Mouse (Mus musculus): ENCODE data around the gene Ttll9. TPM values are rescaled to one million over a fixed set of nuclear protein-coding genes. Genes with fewer than 3 reads are reported as not detected.
A peak's percentile ranks its signal among the peaks of the same experiment; 100 is the strongest.

Ttll9 gene
- polyA plus RNA-seq, 1 experiment from 2014 or later = 0.65 TPM

DNA sequence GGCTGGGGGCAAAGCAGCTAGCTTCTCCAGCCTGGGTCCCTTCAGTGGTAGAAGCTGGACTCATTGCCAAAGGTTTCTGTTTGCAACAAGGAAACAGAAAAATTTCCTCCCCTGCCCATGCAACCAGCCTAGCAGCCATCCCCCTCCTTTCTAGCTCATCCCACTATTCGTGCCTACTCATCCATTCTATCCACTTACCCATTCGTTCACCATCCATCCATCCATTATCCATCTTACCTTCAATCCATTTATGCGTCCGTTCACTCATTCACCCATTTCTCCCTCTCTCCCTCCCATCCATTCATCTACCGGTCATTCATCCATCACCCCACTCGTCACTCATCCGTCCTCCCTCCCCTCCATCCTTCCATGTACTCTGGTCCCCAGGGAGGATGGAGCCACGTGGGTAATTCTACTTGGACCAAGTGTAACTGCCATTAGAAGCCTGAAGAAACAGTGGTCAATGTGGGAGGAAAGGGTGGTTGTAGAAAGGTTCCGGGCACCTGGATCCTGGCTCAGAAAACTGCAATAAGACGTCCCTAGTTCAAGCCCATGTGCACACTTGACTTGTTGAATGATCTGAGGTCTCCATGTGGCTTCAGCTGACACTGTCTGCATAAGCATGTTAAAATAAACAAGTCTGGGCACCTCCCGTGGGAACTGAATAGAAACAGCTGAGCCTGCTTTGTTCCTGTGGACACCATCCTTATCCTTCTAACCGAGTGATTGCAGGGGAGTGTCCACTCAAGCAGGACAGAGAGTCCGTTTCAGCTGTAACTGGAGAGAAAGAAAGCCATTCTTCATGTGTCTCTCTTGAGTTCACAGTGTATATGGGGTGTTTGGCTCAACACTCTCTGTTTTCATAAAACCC is 10.2 kb upstream of the Ttll9 start:
- no peaks in the 10 kb centered on the region for H3K9me3 ChIP-seq (ENCODE audit: control insufficient read depth)
- TF ChIP-seq CTCF (IDR thresholded peaks at IDR 0.05; ENCODE audit: low read depth) = no peak
- H3K27ac ChIP-seq (ENCODE audit: low read depth, low read length) = no peak overlapping the region
- peak overlapping the region; percentile 91 for H3K4me2 ChIP-seq (replicated peaks; ENCODE audit: low read depth)
- H3K4me3 ChIP-seq (ENCODE audit: low read depth, low read length) = peak overlapping the region; percentile 56
- 21% methylated on average over 13 of the region's 13 CpGs for WGBS
- no peaks in the 10 kb centered on the region for H3K4me1 ChIP-seq (replicated peaks; ENCODE audit: control insufficient read depth, insufficient read depth, low read length)
- H3K9ac ChIP-seq (ENCODE audit: low read depth, low read length) = no peak overlapping the region
- ATAC-seq = no peak
- H3K27me3 ChIP-seq (replicated peaks; ENCODE audit: control insufficient read depth, insufficient read depth, low read length) = peaks cover 27% of the 10 kb centered on the region
- no peaks in the 10 kb centered on the region for H3K36me3 ChIP-seq (ENCODE audit: control insufficient read depth, insufficient read depth)

DNA sequence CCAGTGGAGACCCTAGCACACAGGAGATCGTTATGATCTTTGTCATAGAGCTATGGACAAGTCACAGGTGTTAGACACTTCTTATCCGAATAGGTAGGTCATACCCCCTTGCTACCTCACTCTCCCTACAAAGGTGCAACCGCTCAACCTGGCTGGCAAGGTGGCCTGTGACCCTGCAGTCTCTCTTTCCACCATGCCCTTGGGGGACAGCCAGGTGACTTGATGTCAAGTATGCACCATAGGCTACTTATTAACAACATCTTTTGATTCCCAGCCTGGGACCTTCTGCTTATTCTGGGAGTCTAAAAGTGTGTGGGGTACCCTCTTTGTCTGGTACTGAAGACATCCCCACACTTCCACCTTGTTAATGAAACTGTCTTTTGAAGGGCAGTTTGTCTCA is 4.2 kb upstream of the Ttll9 start:
- Histone ChIP-seq H3K4me1 (replicated peaks; ENCODE audit: control insufficient read depth, insufficient read depth, low read length) (no peaks in the 10 kb centered on the region), H3K9me3 (ENCODE audit: control insufficient read depth) (no peaks in the 10 kb centered on the region), H3K27ac (ENCODE audit: low read depth, low read length) (no peak overlapping the region), H3K27me3 (replicated peaks; ENCODE audit: control insufficient read depth, insufficient read depth, low read length) (peaks cover 4% of the 10 kb centered on the region; the same call in 1 of the 2 replicates), H3K36me3 (ENCODE audit: control insufficient read depth, insufficient read depth) (no peaks in the 10 kb centered on the region), H3K4me3 (ENCODE audit: low read depth, low read length) (no peak overlapping the region), H3K4me2 (replicated peaks; ENCODE audit: low read depth) (no peak overlapping the region), H3K9ac (ENCODE audit: low read depth, low read length) (no peak overlapping the region)
- WGBS = 70% methylated on average over 3 of the region's 3 CpGs
- TF ChIP-seq CTCF (IDR thresholded peaks at IDR 0.05; ENCODE audit: low read depth) = no peak
- no peak for ATAC-seq

- no peaks in the 10 kb centered on the region for H3K36me3 ChIP-seq (ENCODE audit: control insufficient read depth, insufficient read depth)
- no peak overlapping the region for H3K27ac ChIP-seq (ENCODE audit: low read depth, low read length)
- ATAC-seq = no peak
- H3K9ac ChIP-seq (ENCODE audit: low read depth, low read length) = no peak overlapping the region
- H3K4me2 ChIP-seq (replicated peaks; ENCODE audit: low read depth) = no peak overlapping the region
- 61% methylated on average over 4 of the region's 4 CpGs for WGBS
- no peaks in the 10 kb centered on the region for H3K9me3 ChIP-seq (ENCODE audit: control insufficient read depth)
- no peaks in the 10 kb centered on the region for H3K4me1 ChIP-seq (replicated peaks; ENCODE audit: control insufficient read depth, insufficient read depth, low read length)
- H3K27me3 ChIP-seq (replicated peaks; ENCODE audit: control insufficient read depth, insufficient read depth, low read length) = 0 out of 2 replicates have a peak, but pooled peaks cover 4% of the 10 kb centered on the region
- no peak for TF ChIP-seq CTCF (IDR thresholded peaks at IDR 0.05; ENCODE audit: low read depth)
- H3K4me3 ChIP-seq (ENCODE audit: low read depth, low read length) = no peak overlapping the region
Observed at GRCm38 (mm10) chr2:152965555-152965954, 3.3 kb downstream of the Ttll9 start.

DNA sequence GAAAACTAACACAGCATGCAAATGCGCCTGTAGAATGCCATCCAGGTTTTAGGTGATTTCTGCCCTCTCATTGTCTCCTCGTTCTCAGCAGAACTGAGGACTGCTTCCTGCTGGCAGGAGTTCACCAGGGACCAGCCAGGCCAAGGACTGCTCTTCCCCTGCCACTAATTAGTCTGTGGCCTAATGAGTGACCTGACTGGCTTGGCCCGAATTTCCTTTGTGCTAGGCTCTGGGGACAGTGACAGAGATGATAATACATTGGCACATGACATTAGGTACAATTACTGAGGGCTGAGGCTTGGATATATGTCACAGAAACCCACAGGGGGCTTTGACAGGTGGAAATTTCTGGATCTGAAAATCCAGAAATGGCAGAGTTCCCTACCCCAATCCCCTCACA is 14.7 kb downstream of the Ttll9 start:
- ATAC-seq = no peak
- no peak for TF ChIP-seq CTCF (IDR thresholded peaks at IDR 0.05; ENCODE audit: low read depth)

DNA sequence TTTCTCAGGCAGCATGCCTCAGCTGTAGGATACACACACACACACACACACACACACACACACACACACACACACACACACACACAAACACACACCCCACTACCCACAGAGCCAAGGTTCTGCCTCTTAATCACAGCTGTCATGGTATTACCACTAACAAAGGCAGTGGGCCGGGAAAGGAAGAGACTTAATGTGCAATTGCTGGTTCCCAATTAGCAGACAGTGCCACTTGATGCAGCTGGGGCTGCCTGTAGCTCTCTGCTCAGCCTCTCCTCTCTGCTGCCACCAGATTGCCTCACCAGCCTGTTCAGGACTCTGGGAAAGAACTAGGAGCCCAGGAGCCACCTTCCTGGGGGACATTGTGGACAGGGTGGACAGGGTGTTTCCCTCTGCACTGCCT is 23.3 kb downstream of the Ttll9 start:
- H3K4me1 ChIP-seq (replicated peaks; ENCODE audit: control insufficient read depth, insufficient read depth, low read length) = no peaks in the 10 kb centered on the region
- H3K9ac ChIP-seq (ENCODE audit: low read depth, low read length) = no peak overlapping the region
- 59% methylated on average over 1 of the region's 1 CpGs for WGBS
- no peak for TF ChIP-seq CTCF (IDR thresholded peaks at IDR 0.05; ENCODE audit: low read depth)
- ATAC-seq = no peak
- H3K4me2 ChIP-seq (replicated peaks; ENCODE audit: low read depth) = no peak overlapping the region
- H3K9me3 ChIP-seq (ENCODE audit: control insufficient read depth) = no peaks in the 10 kb centered on the region
- H3K4me3 ChIP-seq (ENCODE audit: low read depth, low read length) = no peak overlapping the region
- H3K36me3 ChIP-seq (ENCODE audit: control insufficient read depth, insufficient read depth) = no peaks in the 10 kb centered on the region
- H3K27me3 ChIP-seq (replicated peaks; ENCODE audit: control insufficient read depth, insufficient read depth, low read length) = no peaks in the 10 kb centered on the region
- H3K27ac ChIP-seq (ENCODE audit: low read depth, low read length) = no peak overlapping the region

More for the DNA sequence above, 14.7 kb downstream of the Ttll9 start:
- Histone ChIP-seq H3K9me3 (ENCODE audit: control insufficient read depth) (no peaks in the 10 kb centered on the region), H3K4me3 (ENCODE audit: low read depth, low read length) (no peak overlapping the region), H3K36me3 (ENCODE audit: control insufficient read depth, insufficient read depth) (no peaks in the 10 kb centered on the region), H3K27me3 (replicated peaks; ENCODE audit: control insufficient read depth, insufficient read depth, low read length) (no peaks in the 10 kb centered on the region), H3K4me1 (replicated peaks; ENCODE audit: control insufficient read depth, insufficient read depth, low read length) (no peaks in the 10 kb centered on the region), H3K27ac (ENCODE audit: low read depth, low read length) (no peak overlapping the region), H3K4me2 (replicated peaks; ENCODE audit: low read depth) (no peak overlapping the region), H3K9ac (ENCODE audit: low read depth, low read length) (no peak overlapping the region)
- 61% methylated on average over 3 of the region's 3 CpGs for WGBS

DNA sequence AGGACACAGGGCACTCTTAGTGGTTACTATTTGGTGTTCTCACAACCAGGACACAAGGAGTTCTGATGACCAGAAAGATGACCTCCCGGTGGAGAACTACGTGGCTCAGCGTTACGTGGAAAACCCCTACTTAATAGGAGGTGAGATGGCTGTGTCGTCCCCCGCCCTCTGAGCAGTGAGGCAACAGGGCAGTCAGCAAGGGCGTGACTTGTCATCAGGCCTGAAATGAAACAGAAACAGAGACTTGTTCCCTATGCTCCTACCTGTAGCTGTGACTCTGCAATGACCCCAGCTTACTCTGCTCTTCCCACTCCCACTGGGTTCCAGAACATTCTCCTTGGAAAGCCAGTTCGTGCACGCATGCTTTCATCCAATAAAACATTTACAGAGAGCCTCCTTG is 29.2 kb downstream of the Ttll9 start:
- 73% methylated on average over 9 of the region's 9 CpGs for WGBS
- ATAC-seq = no peak
- no peaks in the 10 kb centered on the region for H3K27me3 ChIP-seq (replicated peaks; ENCODE audit: control insufficient read depth, insufficient read depth, low read length)
- H3K27ac ChIP-seq (ENCODE audit: low read depth, low read length) = no peak overlapping the region
- no peaks in the 10 kb centered on the region for H3K4me1 ChIP-seq (replicated peaks; ENCODE audit: control insufficient read depth, insufficient read depth, low read length)
- TF ChIP-seq CTCF (IDR thresholded peaks at IDR 0.05; ENCODE audit: low read depth) = no peak
- no peak overlapping the region for H3K4me3 ChIP-seq (ENCODE audit: low read depth, low read length)
- H3K9me3 ChIP-seq (ENCODE audit: control insufficient read depth) = no peaks in the 10 kb centered on the region
- H3K9ac ChIP-seq (ENCODE audit: low read depth, low read length) = no peak overlapping the region
- no peaks in the 10 kb centered on the region for H3K36me3 ChIP-seq (ENCODE audit: control insufficient read depth, insufficient read depth)
- no peak overlapping the region for H3K4me2 ChIP-seq (replicated peaks; ENCODE audit: low read depth)
